Mouse (Mus musculus) heart, adult 18-20 months (tissue): ENCODE data around the gene Gprasp1. TPM values are rescaled to one million over a fixed set of nuclear protein-coding genes. Genes with fewer than 3 reads are reported as not detected.
A peak's percentile ranks its signal among the peaks of the same experiment; 100 is the strongest.
"Not testable (repeated sequence)": the region's sequence is repeated elsewhere in the genome, so short reads cannot be mapped to it uniquely, and the experiment has no call there.

Source experiments
- DNase-seq, 2 experiments: peaks; one replicate each; pipeline ENCODE4 v3.0.0; 2021 to 2022; ENCODE audit warnings: mixed read lengths in 1 of 2
- long read RNA-seq, 2 experiments: library from polyadenylated mRNA; stranded (forward); transcript quantifications; one replicate each; pipeline ENCODE4 v2.0.0; 2021
- total RNA-seq, 2 experiments: library from RNA; stranded (reverse); gene quantifications; 2 replicates each; pipeline ENCODE4 v1.2.3; 2021

The Gprasp1 gene
- 10 to 100 TPM; 19.7 to 25.1 TPM for total RNA-seq
- long read RNA-seq, experiment 1, full-length matches to known transcripts: 1 of 20 reads
- long read RNA-seq, experiment 1, partial matches to known transcripts: 6 of 20 reads
- long read RNA-seq, experiment 1, other reads (novel, unspliced or antisense): 13 of 20 reads
- long read RNA-seq, experiment 2, partial matches to known transcripts: 0 of 10 reads
- long read RNA-seq, experiment 2, other reads (novel, unspliced or antisense): 9 of 10 reads

DNA sequence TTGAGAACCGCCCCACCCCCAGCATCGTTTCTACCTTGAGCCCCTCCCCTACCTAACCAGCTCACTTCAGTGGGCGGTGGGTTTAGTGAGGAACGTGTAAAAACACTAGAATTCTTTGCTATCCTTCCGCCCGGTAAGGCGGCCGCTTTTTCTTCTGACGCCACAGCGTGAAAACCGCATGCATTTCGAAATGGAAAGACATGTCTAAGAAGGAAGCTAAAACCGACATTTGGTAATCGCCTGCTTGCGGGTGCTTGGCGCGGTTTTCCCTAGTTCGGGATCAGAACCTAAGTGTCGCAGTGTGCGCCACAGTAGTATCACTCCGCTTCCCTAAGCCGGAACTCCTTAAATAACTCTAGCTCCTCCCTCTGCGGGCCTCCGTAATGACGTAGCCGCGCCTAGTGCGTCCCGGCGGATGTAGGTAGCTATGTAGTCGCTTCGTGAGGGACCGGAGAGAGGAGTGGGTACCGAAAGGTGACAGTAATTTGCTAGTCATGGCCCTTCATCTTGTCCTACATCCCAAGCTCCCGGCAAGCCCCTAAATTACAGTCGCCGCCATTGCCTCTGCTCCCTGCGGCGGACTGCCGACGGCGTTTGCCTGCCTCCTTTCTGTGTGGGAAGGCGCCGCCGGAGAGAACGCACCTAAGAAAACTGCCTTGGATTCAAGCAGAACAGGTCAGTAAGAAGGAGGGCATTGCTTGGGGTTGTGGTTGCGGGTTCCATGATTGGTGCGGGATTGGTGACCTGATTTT lies at the start of gene Gprasp1, which contains the start of gene Armcx5:
Gprasp1 (plus strand) TSS at position 430 of the 752 bp plus-strand sequence.
Armcx5 (plus strand) TSS at position 430 of the 752 bp plus-strand sequence.
- peak; percentile 92 for DNase-seq

DNA sequence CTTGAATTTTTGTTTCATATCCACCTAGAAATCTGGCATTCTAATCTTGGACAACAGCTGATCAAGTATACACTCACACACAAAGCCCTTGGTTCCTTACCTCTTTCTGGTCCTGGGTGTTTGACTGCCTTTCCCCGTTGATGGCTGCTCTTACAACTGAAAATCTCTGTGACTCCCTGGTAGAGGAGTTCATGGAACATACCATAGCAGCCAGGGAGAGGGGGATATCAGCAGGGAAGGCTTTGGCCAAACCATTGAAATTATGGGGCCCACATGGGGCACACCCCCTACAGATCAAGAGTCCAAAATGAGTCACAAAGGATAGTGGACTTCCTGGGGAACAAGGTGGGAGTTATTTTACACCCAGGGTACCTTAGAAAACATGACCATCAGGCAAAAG lies 48.9 kb upstream of the Gprasp1 start, which contains the start of gene Tcp11x2:
Tcp11x2 (minus strand) TSS at position 158 of the 400 bp plus-strand sequence.
- DNase-seq: no peak

DNA sequence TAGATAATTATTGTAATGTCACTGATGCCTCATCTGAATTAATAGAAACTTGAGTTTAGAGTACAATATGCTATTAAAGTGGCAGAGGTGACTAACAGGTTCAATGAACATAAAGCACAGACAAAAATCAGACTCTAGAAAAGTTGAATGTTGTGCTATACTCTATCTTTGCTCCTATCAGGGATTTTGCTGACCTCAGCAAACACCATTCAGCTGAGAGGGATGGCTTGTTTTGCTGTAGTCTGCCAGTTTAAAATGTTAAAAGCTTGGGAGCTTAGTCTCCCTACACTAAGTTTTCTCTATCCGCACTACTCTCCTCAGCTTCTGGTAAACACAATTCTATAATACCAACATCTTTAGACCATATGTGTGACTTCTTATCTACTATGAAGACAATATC lies 39.4 kb upstream of the Gprasp1 start:
- DNase-seq: no peak

DNA sequence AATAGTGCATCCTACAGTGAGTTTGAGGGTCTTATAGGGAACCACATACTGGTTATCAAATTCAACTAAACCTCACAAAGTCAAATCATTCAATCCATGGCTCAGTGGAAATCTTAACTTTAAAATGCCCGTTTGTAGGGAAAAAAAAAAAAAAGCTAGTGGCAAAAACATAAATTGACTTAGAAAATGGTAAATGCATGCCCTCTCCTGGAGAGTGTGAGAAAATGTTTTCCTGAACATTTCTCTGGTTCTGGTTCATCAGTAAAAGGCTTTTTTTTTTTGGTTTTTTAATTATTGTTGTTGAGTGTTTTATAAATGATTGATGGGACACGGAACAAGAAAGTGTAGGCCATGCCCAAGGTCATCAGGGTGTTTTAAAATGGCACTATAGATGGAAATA lies 38.2 kb upstream of the Gprasp1 start:
- DNase-seq: no peak

DNA sequence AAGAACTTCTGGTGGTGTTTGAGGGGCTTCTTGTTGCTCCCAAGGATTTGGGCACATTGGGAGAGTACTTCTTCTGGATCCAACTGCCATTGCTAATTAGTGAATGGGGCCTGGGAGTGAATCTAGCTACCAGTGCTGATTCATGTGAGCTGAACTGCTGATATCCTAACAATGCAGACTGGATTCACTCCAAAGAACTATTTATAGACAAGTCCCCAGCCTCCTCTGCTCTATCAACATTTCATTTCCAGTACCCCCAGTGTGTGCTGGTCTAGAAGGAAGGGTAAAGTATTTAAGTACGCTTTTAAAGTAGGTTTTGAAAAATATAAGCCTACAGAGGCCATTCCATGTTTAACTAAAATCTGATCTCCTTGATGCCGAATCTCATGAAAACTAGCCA lies 29.7 kb upstream of the Gprasp1 start:
- peak in 1 of 2 experiments; percentile 9 for DNase-seq

DNA sequence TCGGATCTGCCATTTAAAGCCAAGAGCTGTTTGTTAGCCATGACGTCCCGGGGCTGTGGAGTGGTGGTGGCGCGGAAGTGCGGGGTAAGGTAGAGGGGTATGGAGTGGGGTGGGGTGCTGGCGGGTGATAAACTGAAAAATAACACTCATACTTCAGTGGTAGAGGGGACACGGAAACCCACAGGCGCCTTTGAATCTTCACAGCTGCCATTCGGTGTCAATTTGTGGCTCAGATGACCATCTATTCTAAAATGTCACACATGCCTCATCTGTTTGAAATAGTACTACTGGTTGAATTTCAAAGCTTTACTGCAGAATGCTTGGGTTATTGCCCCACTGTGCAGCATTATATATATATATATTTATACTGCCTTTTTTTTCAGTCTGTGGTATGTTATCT lies 17.4 kb upstream of the Gprasp1 start, which contains the start of gene Tmsb15a:
Tmsb15a (minus strand) TSS at position 101 of the 400 bp plus-strand sequence.
- no peak for DNase-seq

DNA sequence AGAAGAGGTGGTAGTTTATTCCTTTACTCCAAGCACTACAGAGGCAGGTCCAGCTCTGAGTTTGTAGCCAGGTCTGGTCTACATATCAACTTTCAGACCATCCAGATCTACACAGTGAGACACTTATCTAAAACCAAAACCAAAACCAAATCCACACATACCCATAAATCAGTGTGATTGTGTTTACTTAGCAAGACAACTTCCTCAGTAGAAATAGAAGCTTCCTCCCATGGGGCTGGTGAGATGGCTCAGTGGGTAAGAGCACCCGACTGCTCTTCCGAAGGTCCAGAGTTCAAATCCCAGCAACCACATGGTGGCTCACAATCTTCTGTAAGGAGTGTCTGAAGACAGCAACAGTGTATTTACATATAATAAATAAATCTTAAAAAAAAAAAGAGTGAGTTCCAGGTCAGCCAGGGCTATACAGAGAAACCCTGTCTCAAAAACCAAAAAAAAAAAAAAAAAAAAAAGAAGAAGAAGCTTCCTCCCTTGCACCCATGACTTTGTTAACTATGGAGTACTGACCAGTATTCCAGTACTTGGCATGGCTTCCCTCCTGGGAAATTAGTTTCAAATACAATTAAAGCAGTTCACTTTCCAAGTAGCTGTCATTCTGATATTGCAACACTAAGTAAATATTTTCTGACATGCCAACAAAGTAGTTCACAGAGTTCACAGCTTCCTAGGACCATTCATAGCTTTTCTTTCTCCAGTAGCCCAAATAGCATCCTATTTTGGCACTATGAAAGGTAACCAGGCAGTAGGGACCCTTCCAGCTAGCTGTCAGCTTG lies 3.6 kb upstream of the Gprasp1 start:
- peak in 1 of 2 experiments; percentile 8 for DNase-seq

DNA sequence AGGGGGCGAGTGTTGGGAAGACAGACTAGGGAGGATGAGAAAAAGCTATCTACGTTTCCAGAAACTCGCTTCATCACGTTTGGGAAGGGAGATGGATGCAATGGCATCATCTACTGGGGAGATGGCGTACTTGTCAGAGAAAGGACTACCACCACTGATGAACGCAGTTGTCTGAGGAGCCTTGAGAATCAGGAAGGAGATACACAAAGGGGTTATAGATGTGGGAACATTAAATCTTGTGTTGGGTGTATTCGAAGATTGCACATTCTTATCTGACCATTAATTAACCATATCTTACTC lies 473 bp downstream of the Gprasp1 start:
- no peak for DNase-seq

DNA sequence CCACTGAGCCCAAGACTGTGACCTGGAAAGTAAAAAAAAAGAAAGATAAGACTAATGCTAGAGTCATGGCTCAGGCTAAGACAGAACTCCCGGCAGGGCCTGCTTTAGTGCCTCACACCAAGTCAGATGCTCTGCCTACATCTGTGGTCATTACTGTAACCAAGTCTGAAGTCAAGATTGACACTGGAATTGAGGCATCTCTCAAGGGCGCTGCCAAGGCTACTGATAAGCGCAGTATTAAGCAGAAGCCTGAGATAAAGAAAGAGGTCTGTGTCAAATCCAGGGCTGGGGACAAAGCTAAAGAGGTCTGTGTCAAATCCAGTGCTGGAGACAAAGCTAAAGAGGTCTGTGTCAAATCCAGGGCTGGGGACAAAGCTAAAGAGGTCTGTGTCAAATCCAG lies 2.8 kb downstream of the Gprasp1 start:
- DNase-seq: not testable (repeated sequence)

DNA sequence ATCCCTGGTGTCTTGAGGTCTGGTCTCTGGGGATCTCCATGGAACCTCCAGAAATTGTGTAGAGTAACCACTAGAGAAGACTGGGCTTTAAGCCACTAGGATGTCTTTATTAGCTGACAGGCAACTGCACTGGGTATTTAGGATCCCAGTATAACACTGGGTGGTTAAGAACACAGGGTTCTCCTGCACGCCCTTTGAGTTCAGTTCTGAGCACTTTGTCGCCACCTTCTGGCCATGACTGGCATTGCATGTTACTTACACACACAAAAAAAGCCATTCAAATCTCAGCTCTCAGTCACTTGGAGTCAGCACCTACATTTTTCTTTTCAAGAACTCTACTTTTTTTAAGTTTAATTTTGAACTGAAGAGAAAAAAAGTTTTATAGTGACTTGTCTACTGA lies 10.3 kb downstream of the Gprasp1 start:
- DNase-seq: peak; percentile 49 to 85

DNA sequence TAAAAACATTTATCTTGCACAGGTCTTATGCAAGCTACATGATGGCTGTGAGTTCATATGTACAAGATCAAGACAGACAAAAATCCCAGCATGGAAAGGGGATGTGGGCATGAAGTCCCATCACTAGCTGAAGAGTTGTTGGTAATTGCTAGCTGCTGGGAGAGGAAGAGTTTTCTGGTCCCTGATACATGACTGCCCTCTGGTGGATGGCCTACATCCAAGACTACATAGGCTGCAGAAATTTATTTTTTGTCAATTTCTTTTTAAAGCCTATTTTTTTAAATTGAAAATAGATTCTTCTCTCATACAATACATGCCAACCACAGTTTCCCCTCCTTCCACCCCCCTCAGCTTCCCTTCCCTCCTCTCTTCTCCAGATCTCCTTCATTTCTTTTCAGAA lies 19.2 kb downstream of the Gprasp1 start:
- DNase-seq: peak; percentile 9 to 43

GRCm38 (mm10) chrX:135768043-135768548 lies 25.6 kb downstream of the Gprasp1 start:
- no peak for DNase-seq

DNA sequence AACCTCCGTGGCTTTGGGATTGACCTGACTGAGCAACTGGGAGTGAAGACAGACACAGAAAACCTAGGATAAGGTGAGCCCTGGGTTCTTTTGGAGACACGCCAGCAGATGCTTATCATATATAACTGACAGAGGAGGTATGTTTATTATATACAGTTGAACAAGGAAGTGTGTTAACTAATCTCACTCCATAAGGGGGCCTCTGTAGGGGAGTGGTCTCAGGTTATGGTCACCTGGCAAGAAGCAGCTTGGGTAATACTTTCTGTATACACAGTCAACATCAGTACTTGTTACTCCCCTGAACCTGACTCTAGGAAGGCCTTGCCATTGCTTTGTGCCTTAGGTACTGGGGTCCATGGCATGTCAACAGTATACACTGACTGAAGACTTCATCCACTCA lies 26.0 kb downstream of the Gprasp1 start:
- DNase-seq: no peak

DNA sequence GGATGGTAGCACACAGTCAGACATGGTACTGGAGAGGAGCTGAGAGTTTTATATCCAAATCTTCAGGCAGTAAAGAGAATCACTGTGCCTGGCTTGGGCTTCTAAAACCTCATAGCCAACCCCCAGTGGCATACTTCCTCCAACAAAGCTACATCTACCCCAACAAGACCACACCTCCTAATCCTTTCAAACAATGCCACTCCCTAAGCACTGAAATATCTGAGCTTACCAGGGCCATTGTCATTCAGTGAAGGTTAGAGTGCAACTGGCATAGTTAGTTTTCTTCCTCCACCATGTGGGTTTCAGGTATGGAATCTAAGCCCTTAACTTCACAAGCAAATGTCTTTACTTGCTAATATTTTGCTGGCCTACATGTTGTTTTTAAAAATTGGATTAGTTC lies 49.0 kb downstream of the Gprasp1 start:
- DNase-seq: no peak

DNA sequence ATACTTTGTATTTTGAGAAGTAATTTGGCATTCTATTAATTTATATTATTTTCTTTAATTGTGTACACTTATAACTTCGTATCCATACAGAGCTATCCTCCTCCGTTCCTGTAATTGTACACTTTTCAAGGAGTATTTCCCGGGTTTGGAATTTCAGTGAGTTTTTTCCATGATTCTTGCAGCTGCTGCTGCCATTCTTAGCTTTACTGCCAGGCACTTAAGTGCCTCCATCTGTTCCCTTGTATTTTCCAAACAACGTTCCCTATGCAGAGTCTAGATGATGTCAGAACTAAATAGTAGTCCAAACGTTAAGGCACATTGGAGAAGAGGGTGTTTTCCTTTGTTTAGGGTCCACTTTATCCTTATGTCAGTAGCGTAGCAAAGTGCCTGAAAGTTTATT lies 49.8 kb downstream of the Gprasp1 start:
- no peak for DNase-seq

DNA sequence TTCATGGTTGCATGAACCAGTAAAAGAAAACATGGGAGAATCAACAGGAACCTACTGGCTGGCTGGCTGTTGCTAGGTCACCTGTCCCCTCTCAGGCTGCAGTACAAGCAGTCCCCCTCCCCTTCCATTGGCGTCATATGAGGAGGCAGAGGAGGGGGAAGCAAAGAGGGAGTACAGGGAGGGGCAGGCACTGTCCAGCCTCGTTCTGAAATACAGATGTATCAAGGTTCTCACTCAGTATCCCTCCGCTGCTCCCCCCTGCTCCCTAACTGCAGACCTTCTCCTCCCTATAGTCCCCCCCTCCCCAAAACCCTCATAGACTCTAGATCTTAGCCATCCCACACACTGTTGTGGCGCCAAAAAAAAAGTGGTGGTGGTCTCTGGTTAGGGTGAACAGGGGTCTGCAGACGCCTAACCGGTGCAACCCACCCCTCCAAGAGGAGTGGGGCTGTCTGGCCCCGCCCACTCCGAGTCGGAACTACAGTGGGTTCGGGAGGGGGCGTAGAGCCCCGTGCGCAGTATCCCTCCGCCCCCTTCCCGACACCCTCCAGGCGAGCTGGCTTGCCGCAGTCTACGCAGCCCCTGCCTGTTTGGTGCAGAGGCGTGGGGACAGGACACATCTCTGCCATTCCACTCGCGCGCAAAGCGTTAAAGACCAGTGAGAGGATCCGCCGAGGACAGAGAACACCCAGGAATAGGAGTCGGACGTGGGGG lies 53.2 kb downstream of the Gprasp1 start:
- peak; percentile 25 to 49 for DNase-seq

DNA sequence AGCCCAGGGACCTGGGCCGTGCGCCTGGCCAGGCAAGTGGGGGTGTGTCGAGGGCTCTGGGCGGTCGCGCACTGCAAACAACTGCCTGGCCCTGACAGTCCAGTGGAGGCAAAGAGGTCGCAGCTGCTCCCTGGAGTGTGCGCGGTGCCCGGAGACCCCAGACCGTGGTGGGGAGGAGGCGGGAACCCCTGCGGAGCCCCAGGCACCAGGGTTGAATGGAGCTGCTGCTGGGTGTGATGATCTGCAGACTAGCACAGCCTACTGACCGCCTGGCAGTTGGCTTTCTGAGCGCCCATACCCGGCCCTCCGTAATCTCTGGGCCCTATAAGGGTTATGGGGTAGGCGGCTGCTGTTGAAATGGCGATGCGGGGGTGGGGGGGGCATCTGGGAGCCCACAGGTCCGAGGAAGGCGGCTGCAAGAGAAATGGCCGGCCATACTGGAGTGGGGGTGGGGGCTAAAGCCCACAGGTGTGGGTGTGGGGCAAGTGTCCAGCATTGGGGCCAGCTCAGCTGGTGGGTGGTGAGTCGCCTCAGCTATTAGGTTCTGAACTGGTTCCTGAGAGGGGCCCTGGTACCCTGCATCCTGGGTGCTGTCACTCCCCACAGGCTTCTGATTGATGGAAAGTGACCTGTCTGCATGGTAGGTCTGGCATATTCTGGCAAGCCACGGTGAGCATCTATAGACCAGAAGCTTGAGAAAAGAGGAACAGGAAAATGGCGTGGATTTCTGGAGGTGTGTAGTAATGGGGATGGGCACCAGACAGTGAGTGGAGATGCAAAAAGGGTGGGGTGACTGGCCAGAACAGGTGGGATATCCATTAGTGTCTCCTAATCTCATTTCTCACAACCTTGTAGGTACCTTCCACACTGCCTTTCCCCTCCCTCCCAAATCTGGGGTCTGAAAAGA lies 54.0 kb downstream of the Gprasp1 start:
- DNase-seq: peak; percentile 1 to 25

GRCm38 (mm10) chrX:135797212-135797644 lies 54.7 kb downstream of the Gprasp1 start, which contains the start of gene Bhlhb9:
Bhlhb9 (plus strand) TSS chrX:135797594.
- peak; percentile 57 for DNase-seq

- DNase-seq: no peak
Observed at GRCm38 (mm10) chrX:135804149-135804548, 61.6 kb downstream of the Gprasp1 start.

DNA sequence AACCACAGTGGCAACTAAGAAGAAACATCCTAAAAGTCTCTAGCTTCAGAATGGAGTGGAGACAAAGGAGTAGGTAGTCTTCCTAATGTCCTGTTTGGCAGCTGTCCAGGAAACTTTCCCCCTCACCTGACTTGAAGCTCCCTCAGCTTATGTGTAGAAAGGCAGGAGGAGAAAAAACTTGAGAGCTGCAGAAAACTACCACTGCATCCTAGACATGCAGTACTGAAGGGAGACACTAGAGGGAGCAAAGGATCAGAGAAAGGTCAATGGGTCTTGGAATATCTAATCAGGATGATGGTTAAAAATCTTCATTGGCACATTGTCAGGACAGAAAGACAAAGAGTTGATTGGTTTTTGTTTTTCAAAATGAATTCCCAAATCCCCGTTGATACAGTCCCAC lies 63.2 kb downstream of the Gprasp1 start:
- DNase-seq: peak; percentile 7 to 60

DNA sequence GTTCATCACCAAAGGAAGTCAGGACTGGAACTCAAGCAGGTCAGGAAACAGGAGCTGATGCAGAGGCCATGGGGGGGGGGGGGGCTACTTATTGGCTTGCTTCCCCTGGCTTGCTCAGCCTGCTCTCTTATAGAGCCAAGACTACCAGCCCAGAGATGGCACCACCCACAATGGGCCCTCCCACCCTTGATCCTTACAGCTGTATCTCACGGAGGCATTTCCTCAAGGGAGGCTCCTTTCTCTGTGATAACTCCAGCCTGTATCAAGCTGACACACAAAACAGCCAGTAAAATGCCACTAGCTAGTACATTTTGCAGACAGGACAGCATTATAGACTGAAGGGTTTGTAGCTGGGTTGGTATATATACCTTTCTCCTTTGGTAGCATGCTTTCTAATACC lies 93.4 kb downstream of the Gprasp1 start:
- not testable (repeated sequence) for DNase-seq
